Mouse (Mus musculus) neutrophil, adult 5-6 weeks (primary cell): ENCODE data around the gene Il6ra. TPM values are rescaled to one million over a fixed set of nuclear protein-coding genes. Genes with fewer than 3 reads are reported as not detected.

Experiments
- ATAC-seq: fragments of 151-379, 151-347 bp; 2 replicates; pipeline ENCODE4 v1.8.0; 2017; ENCODE audit warnings: mild to moderate bottlenecking, moderate TSS enrichment; ENCODE audit not compliant: insufficient number of reproducible peaks, poor library complexity, low FRiP score, severe bottlenecking; ENCODE audit errors: extremely low read depth
- total RNA-seq: library from RNA; stranded (forward); fragments of 200-1000 nt; gene quantifications from 2 replicates; pipeline ENCODE4 v1.2.3, GENCODE M21; 2017

Il6ra gene
- total RNA-seq, 1 experiment from 2014 or later = 50.0 TPM

DNA sequence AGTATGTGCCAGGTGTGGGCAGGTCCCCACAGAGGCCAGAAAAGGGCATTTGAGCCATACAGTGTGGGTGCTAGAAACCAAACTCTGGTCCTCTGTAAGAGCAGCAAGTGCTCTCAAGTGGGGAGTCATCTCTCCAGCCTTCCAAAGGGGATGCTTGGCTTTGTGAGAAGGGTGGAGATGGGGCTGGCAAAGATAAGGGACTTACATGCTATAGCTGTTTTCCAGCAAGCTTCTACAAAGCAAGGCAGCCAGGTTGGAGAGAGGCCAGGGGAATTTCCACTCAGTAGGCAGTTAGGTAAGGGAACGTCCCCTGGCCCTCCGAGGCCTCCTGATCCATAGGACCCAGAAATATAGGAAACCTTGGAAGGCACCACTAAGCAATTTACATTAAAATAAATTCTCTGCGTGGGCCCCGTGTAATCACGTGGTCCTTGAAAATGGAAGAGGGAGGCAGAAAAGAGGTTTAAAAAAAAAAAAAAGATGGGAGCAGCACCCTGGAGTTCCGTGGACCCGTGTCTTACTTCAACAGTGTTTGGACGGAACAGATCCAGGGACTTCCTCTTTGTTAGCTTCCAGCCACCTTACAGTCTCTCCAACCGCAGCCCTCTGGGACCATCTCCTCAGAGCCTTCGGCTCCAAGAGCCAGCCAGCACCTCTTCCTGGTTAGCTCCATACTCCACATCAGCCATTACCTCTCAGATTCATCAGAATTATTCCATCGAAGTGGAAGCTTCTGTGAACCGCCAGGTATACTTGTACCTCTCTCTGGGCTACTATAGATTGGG lies 92.5 kb downstream of the Il6ra start:
- no peak for ATAC-seq

GRCm38 (mm10) chr3:89819897-89820296 lies 93.1 kb downstream of the Il6ra start:
- no peak for ATAC-seq

GRCm38 (mm10) chr3:89818605-89819004 lies 94.4 kb downstream of the Il6ra start:
- no peak for ATAC-seq

- ATAC-seq = no peak
Observed at GRCm38 (mm10) chr3:89817056-89817455, 95.9 kb downstream of the Il6ra start.

Other genes with a start within 250 kb of the Il6ra start
- gene Adar, start 198.2 kb downstream of the Il6ra start, total RNA-seq = 114 and 118 TPM in 2 replicates
- 2.0 and 2.1 TPM in 2 replicates for gene Chrnb2, start 148.6 kb downstream of the Il6ra start, total RNA-seq
- gene Ube2q1, start 139.6 kb downstream of the Il6ra start, total RNA-seq = 167 and 174 TPM in 2 replicates
- 0.23 and 0.25 TPM in 2 replicates for gene She, start 81.8 kb downstream of the Il6ra start, total RNA-seq
- 37.9 and 45.4 TPM in 2 replicates for gene Atp8b2, start 50.3 kb upstream of the Il6ra start, total RNA-seq
- 56.1 and 62.5 TPM in 2 replicates for gene Hax1, start 85.6 kb upstream of the Il6ra start, total RNA-seq
- gene 4933434E20Rik, start 138.4 kb upstream of the Il6ra start, total RNA-seq = 95.8 and 104 TPM in 2 replicates
- 186 and 235 TPM in 2 replicates for gene Ubap2l, start 139.4 kb upstream of the Il6ra start, total RNA-seq
- 950 and 1,052 TPM in 2 replicates for gene Tpm3, start 159.5 kb upstream of the Il6ra start, total RNA-seq
- 2.2 and 2.7 TPM in 2 replicates for gene Nup210l, start 190.9 kb upstream of the Il6ra start, total RNA-seq